ENCODE assay signal across 8 mouse cellular contexts in the genomic region with DNA sequence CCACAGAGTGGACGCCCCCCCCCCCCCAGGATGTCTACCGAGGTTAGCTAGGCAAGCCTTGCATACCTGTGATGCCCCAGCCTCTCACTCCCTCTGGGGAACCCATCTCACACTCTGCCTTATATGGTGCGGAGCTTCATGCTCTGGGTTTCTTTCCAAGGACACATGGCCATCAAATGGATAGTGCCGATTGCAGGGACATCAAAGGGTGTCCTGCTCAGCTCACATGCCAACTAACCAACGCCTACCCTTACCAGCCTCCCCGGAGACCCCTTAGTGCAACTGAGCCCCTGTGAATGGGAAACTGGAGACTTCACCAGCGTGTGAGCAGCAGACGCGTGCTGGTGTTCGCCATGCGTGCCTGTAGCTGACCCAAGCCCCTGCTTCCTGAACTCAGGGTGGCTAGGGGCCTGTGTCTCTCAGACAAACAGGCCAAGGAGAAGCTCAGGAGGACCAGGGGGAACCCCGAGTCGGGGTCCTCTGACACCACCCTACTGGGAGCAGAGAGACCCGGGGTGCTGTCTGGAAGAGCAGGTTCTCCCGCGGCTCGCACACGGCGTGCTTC. TPM values are rescaled to one million over a fixed set of nuclear protein-coding genes. Genes with fewer than 3 reads are reported as not detected.
DNase-seq lines count a peak whose midpoint lies in the region; ATAC-seq lines count a peak whose summit lies in the region.

No protein-coding gene starts in this region.

- peak overlapping the region; percentile 99 for H3K4me2 ChIP-seq in lung, embryonic 16.5 days (ENCODE audit: low read depth, low read length)
- peak overlapping the region; percentile 68 for H3K4me2 ChIP-seq in liver, embryonic 15.5 days

- DNase-seq in adrenal gland, adult (ENCODE audit: inconsistent age in 2 of 2, low spot score in 1 of 2), result peak; percentile 69 to 87
- no peak for DNase-seq in adrenal gland, postnatal 36 days
- no peak for DNase-seq in lung, postnatal 14 days
- DNase-seq in forelimb bud, embryonic 11.5 days (ENCODE audit: low read depth, low spot score), result peak; percentile 31
- no peak for DNase-seq in left cerebral cortex, adult 11 months (ENCODE audit: low spot score)
- DNase-seq in spleen, adult 12 weeks (ENCODE audit: low spot score), result no peak

- H3K4me1 ChIP-seq in lung, embryonic 16.5 days (replicated peaks; ENCODE audit: control insufficient read depth, insufficient read depth, low read length), result peaks cover 10% of the 10 kb centered on the region
- peaks cover 6% of the 10 kb centered on the region; the same call in 1 of the 2 replicates for H3K4me1 ChIP-seq in liver, embryonic 15.5 days (replicated peaks)

- peak overlapping the region; percentile 80 for H3K4me3 ChIP-seq in lung, embryonic 16.5 days (ENCODE audit: low read length)
- H3K4me3 ChIP-seq in liver, embryonic 15.5 days (replicated peaks), result peak overlapping the region; percentile 55

- no peaks in the 10 kb centered on the region; the same call in 1 of the 2 replicates for H3K27me3 ChIP-seq in lung, embryonic 16.5 days (ENCODE audit: control insufficient read depth, insufficient read depth, low read depth, low read length)
- H3K27me3 ChIP-seq in liver, embryonic 15.5 days, result peaks cover 62% of the 10 kb centered on the region

- peak; percentile 23; the same call in 1 of the 2 replicates for ATAC-seq in lung, embryonic 16.5 days (ENCODE audit: low read depth)
- ATAC-seq in liver, embryonic 15.5 days (ENCODE audit: insufficient read depth), result no peak

- peak overlapping the region; percentile 91 for H3K9ac ChIP-seq in lung, embryonic 16.5 days (ENCODE audit: low read length)
- H3K9ac ChIP-seq in liver, embryonic 15.5 days, result no peak overlapping the region; the same call in 1 of the 2 replicates

- no peak overlapping the region for H3K27ac ChIP-seq in lung, embryonic 16.5 days (ENCODE audit: low read length)
- H3K27ac ChIP-seq in liver, embryonic 15.5 days (replicated peaks), result no peak overlapping the region

- WGBS in lung, embryonic 16.5 days, result 8% methylated on average over 19 of the region's 19 CpGs
- 5% methylated on average over 19 of the region's 19 CpGs for WGBS in liver, embryonic 15.5 days (ENCODE audit: insufficient replicate concordance)

- H3K9me3 ChIP-seq in lung, embryonic 16.5 days (ENCODE audit: control insufficient read depth, low read length), result no peaks in the 10 kb centered on the region
- H3K9me3 ChIP-seq in liver, embryonic 15.5 days (replicated peaks), result no peaks in the 10 kb centered on the region

- H3K36me3 ChIP-seq in lung, embryonic 16.5 days (ENCODE audit: control insufficient read depth, insufficient read depth, low read length), result no peaks in the 10 kb centered on the region
- no peaks in the 10 kb centered on the region for H3K36me3 ChIP-seq in liver, embryonic 15.5 days (replicated peaks)

RNA-seq across cellular contexts. Expression of gene Sdc3, which starts 0.4 kb away (rescaled TPM):
- total RNA-seq in adrenal gland, postnatal 36 days (2021), result 100 to 1,000 TPM; 294 to 435 TPM
- polyA plus RNA-seq in lung, embryonic 16.5 days (2015; fragmentation: Nextera tagmentation; extraction: Ambion mirVana), result 16.9 and 20.1 TPM in 2 replicates
- polyA plus RNA-seq in liver, embryonic 15.5 days (2015; fragmentation: Nextera tagmentation; extraction: Ambion mirVana), result 10.1 and 11.6 TPM in 2 replicates

Comparison
In these comparisons a context has a peak if more than half of its experiments do, and no peak if none do; other contexts are left out.
1. DNase-seq: peak in adrenal gland, adult (2 of 2) and forelimb bud, embryonic 11.5 days (single experiment); none in adrenal gland, postnatal 36 days (0 of 2), lung, postnatal 14 days (single experiment), left cerebral cortex, adult 11 months (single experiment) and spleen, adult 12 weeks (single experiment).